Mouse (Mus musculus) erythroid progenitor cell, adult 5-6 weeks (primary cell): Measurements from ENCODE around the gene Sap18b. TPM values are rescaled to one million over a fixed set of nuclear protein-coding genes. Genes with fewer than 3 reads are reported as not detected.

Experiments used
- ATAC-seq: replicated peaks from 2 replicates; pipeline ENCODE4 v1.8.0; 2016; ENCODE audit warnings: moderate number of reproducible peaks, mild to moderate bottlenecking, moderate TSS enrichment, inconsistent platforms; ENCODE audit not compliant: poor library complexity, low FRiP score, severe bottlenecking
- total RNA-seq, 2 experiments: library from RNA; stranded (forward) in 1 of 2; stranded (reverse) in 1 of 2; fragments of 150-400 nt in 1 of 2; fragments of 186-747, 209-891 nt in 1 of 2; gene quantifications; 2 replicates each; pipeline versions ENCODE4 v1.2.3 to v1.2.4; 2015 to 2017; ENCODE audit warnings: low replicate concordance in 2 of 2

The Sap18b gene
- total RNA-seq, 2 experiments from 2014 or later, result 32.7 to 165 TPM

DNA sequence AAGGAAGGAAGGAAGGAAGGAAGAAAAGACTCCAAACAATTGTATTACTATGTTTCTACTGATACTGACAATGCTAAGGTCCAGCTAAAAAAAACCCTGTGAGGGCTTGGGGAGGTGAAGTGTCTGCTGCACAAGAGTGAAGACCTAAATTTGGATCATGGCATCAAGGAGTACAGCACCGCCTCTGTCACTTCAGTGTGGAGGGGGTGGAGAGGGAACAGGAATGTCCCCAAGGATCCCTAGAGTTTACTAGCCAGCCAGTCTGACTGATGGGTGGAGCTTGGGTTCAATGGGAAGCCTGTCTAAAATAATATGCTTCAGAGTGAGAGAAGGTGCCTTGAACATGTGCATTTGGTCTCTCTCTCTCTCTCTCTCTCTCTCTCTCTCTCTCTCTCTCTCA lies 6.9 kb upstream of the Sap18b start:
- no peak for ATAC-seq

DNA sequence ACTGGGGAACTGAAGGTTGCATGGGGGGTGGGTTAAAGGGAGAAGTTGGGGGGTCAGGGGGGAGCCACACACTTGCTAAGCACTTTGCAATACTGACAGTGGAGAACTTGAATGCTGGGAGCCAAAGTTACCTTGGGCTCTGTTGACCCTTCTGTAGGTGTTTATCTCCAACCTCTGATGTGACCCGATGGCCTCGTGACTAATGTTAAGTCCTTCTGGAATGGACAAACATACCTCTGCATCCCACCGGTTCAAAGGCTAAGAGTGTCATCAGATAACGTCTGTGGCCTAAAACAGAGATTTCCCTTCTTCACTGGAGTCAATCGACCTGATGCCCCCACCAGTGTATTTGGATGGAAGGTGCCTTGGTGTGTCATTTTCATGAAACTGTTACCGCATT lies 3.9 kb upstream of the Sap18b start:
- no peak for ATAC-seq

- ATAC-seq, result no peak
Measured at GRCm38 (mm10) chr8:95822096-95822495, 3.0 kb upstream of the Sap18b start.

- no peak for ATAC-seq
Measured at GRCm38 (mm10) chr8:95822699-95823098, 2.4 kb upstream of the Sap18b start.

- ATAC-seq, result no peak
Measured at GRCm38 (mm10) chr8:95830144-95830543, 5.0 kb downstream of the Sap18b start.

- ATAC-seq, result peak; percentile 83
Measured at GRCm38 (mm10) chr8:95832603-95833434, 7.7 kb downstream of the Sap18b start.

- ATAC-seq, result no peak
Measured at GRCm38 (mm10) chr8:95833435-95833984, 8.4 kb downstream of the Sap18b start.

DNA sequence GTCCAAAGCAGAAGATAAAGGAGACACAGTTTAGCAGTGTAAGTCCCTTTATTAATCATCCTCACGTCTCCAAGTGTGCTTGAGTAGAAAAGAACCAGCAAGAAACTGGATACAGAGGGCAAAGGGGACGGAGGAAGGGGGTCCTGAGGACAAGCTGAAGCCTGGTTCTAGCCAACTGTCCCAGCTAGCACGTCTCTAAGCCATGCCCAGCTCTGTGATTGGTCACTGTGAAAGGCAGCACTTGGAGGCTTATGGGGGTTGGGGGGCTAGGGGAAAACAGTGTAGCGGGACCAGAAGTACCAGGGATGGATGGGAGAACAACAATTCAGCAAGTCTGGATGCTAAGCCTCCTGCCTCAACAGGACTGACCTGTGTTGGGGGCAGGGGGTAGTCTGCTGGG lies 10.7 kb downstream of the Sap18b start:
- no peak for ATAC-seq

DNA sequence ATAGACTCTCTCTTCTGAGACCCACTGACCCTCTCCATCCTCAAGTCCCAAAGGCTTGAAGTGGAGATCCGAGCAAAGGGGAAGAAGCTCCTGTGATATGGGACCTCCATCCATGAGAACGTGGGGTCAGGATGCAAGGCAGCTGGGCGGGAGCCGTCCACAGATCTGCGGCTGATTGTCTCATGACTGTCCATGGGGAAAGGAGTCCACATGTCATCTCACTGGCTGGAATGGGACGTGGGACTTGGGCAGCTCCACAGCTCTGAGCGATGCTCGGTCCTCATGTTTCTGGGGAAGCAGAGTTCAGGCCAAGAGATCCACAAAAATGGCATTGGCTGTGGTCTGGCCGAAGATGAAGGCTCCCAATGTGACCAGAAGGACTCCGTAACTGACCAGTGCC lies 12.1 kb downstream of the Sap18b start:
- no peak for ATAC-seq

GRCm38 (mm10) chr8:95839289-95839688 lies 14.1 kb downstream of the Sap18b start:
- no peak for ATAC-seq

- ATAC-seq, result no peak
Measured at GRCm38 (mm10) chr8:95841436-95841835, 16.3 kb downstream of the Sap18b start.

DNA sequence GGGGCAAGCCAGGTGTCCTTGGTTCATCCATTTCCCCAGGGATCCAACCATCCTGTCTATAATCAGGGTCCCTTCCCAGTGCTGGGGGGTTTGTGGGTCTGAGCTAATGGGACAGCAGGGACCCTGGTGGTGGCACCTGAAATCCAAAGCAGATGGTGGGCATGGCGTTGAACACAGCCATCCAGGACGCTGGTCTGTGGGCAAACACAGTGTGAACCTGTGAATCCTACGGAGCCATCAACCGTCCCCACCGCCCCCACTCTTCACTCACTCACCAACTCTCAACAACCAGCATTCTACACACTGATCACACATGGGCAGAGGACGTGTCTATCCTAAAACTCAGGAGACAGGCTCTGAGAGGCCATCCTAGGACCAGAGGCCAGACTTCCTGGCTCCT lies 18.8 kb downstream of the Sap18b start:
- no peak for ATAC-seq

GRCm38 (mm10) chr8:95845026-95845425 lies 19.9 kb downstream of the Sap18b start:
- ATAC-seq, result no peak

GRCm38 (mm10) chr8:95848061-95848551 lies 23.0 kb downstream of the Sap18b start:
- no peak for ATAC-seq

- ATAC-seq, result no peak
Measured at GRCm38 (mm10) chr8:95848734-95849464, 23.8 kb downstream of the Sap18b start.

GRCm38 (mm10) chr8:95850326-95850725 lies 25.2 kb downstream of the Sap18b start:
- ATAC-seq, result no peak

GRCm38 (mm10) chr8:95852290-95852689 lies 27.1 kb downstream of the Sap18b start:
- ATAC-seq, result no peak

DNA sequence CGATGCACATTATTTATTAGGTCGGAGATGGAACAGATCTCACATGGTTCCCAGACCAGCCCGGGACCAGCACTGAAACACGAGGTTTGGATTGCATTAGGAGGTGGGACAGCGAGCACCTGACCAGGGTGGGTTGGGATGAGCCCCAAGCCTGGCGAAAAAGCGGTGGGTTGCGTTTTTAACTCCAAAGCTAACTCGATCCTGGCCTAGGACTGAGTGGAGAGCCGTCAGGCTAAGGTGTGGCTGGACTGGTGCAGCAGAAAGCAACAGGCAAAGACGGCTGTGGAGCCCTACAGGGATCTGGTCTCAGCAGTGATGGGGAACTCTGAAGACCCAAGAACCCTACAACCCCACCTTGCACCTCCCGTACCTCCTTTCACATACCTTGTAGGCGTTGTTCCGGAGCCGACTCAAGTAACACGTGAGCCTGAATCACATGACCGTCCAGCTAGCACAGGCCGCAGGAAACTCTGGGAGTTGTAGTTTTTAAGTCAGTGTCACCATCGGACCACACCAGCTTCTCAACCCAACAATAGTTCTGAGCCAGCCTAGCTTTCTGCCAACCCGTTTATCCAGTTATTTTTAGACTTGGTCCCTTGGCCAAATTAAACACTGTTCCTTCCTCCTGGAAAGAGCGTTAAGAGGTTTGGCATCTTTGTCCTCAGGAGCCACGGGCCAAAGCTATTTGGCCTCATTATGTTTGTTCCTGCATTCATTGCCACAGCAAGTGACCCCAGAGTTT lies 28.1 kb downstream of the Sap18b start, which contains the start of gene Slc38a7:
Gene Slc38a7, minus strand, starts transcription at position 438 of the 742 bp plus-strand sequence.
- peak; percentile 83 for ATAC-seq

DNA sequence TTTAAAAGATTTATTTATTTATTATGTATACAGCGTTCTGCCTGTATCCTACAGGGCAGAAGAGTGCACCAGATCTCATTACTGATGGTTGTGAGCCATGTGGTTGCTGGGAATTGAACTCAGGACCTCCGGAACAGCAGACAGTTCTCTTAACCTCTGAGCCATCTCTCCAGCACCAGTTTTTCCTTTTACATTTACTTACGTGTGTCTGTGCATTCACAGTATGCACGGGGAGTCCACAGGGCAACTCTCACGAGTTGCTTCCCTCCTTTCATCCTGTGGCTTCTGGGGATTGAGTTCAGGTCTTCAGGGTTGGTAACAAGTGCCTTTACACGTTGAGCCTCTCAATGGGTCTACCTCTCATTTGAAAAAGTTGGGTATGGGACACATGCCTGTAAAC lies 29.0 kb downstream of the Sap18b start:
- ATAC-seq, result no peak
